Mouse (Mus musculus): ENCODE measurements around the gene Ern1.

The Ern1 gene

GRCm38 (mm10) chr11:106390757-106391156 lies 96.9 kb downstream of the Ern1 start:
- no peak for DNase-seq (ENCODE audit: low read depth)

DNA sequence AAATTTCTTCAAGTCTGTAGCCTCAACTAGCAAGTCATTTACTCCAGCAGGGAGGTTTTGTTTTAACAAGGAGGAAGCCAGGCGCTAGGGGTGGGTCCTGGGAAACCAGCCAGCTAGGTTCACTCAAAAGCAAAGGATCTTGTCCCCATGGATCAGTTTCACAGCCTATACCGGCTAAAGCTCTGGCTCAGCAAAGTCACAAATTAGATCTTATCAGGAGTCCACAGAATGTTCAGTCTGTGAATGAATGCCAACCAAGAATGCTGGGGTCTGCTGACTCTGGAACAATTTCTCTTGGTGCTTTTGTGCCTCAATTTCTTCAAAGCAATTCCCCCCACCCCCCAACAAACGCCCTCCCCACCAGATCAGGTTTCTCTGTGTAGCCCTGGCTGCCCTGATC lies 98.0 kb downstream of the Ern1 start:
- no peak for DNase-seq (ENCODE audit: low read depth)

GRCm38 (mm10) chr11:106387791-106388216 lies 99.8 kb downstream of the Ern1 start, which contains the start of gene Icam2:
Icam2 (minus strand) TSS chr11:106388075.
- peak; percentile 88 for DNase-seq (ENCODE audit: low read depth)

DNA sequence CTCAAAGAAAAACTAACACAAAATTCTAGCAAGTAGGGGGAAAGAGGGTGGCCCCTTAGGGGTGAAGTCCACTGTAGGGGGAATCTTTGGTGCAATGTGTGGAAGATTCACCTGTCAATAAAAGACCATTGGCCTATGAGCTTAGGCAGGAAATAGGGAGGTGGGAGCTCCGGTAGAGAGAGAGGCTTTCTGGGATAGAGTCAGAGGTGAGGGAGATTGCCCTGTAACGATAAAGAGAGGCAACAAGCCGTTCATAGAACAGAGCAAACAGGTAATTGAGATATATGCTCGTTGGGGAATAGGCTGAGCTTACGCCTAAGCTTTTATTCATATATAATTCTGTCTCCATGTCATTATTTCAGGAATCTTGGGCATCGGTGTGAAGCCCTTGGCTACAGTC lies 100.6 kb downstream of the Ern1 start:
- DNase-seq (ENCODE audit: low read depth) = peak; percentile 72

DNA sequence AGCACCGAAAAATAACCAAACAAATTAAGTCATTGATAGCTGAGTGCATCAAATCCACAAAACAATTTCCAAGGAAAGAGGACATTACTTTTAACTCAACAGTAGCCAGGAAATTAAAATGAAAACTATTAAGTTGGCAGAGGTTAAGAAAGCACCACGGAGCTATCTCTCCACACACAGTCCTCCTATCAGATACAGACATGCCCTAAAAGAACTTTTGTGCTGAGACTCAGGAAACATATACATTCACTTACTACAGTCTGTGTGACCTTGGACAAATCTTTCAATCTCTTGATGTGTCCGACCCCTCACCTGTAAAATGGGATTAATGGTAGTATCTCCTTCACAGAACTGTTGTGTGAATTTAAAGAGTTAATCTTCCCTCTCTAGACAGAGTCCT lies 101.2 kb downstream of the Ern1 start:
- DNase-seq (ENCODE audit: low read depth) = peak; percentile 25

DNA sequence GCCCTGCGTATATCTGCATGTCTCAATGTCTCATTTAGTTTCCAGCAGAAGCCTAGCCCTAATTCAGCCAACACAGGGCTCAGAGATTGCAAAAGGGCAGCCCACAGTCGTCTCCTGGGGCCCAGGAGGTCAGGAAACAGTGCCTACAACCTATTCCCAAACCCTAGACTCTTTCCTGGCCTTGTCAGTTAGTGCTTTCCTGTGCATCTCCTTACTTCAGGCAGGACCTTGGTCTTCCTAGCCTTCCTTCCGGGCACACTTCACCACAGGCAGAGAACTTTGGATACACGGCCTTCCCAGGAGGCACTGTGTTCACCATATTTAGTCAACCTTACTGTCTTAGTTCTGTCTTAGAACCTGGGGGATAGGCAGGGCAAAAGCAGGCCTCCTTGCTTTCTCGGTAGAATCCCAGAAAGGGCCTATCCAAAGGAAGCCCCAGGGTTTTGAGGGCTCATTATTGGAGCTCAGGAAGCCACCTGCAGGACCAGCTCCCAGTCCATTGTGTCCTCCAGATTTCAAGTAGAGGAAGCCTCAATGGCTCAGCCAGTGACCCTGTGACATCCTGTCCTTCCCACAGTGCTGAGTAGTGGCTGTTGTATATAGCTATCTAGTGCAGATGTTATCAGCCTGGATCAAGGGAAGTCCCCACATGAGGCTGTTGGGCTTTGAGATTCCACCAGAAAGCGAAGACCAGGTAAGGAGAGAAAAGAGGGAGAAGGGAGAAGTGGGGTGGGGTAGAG lies 104.4 kb downstream of the Ern1 start:
- DNase-seq (ENCODE audit: low read depth) = no peak

DNA sequence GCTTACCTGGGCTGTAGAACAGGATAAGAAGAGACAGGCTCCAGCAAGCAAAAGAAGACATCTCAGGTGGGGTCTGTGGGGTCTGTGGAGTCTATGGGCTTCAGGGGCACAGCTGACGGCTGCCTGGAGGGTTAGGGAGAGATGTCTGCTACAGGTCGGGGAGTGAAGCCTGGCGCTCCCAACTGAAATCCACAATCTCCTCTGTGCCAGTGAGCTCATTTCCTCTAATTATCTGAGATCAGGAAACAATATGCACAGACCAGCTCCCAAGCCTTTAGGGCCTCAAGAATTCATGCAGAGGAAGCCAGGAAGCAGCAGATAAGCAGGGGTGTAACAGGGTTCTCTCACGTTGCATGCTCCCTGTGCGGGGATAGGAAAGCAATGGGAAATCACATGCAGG lies 105.2 kb downstream of the Ern1 start:
- DNase-seq (ENCODE audit: low read depth) = no peak

- DNase-seq (ENCODE audit: low read depth) = no peak
Measured at GRCm38 (mm10) chr11:106381883-106382282, 105.8 kb downstream of the Ern1 start.

DNA sequence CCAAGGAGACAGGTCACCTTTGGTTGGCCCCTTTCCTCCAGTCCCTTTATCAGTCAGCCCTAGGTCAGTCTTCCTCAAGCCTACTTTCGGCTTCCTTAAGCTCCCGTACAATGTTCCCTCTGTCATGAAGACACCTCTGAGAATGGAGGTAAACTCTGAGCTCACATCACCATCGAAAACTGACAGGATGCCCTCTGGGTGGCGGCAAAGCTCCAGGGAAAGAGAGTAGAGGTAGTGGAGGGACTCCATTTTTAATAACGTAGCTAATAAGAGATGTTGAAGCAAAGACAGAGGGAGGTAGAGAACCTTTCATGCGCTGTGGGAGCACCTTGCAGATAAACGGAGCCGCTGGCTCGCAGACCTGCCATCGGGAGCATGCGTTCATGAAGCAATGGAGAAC lies 106.6 kb downstream of the Ern1 start:
- no peak for DNase-seq (ENCODE audit: low read depth)

GRCm38 (mm10) chr11:106374979-106375378 lies 112.7 kb downstream of the Ern1 start:
- DNase-seq (ENCODE audit: low read depth) = no peak

- DNase-seq (ENCODE audit: low read depth) = no peak
Measured at GRCm38 (mm10) chr11:106374559-106374958, 113.1 kb downstream of the Ern1 start.

DNA sequence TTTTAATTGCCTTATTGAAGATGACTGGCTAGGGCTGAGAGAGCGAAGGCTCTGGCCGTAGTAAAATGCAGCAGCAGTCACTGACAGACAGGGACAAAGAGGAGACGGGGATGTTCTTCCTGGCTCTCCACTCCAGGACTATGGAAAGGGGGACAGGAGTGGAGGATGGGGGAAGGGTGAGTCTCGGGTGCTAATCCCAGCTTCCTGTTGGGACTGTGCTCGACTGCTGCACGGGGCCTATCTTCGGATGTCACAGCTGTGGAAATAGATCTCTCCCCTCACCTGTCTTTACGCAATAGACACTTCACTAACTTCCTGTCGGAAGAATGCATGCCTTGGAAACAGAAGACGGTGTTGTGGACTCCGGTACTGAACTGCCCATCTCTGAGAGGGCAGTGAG lies 113.7 kb downstream of the Ern1 start:
- no peak for DNase-seq (ENCODE audit: low read depth)

GRCm38 (mm10) chr11:106366316-106366715 lies 121.3 kb downstream of the Ern1 start:
- peak; percentile 86 for DNase-seq (ENCODE audit: low read depth)

GRCm38 (mm10) chr11:106365366-106365765 lies 122.3 kb downstream of the Ern1 start, which contains the start of gene Prr29:
Prr29 (plus strand) TSS chr11:106365472.
- no peak for DNase-seq (ENCODE audit: low read depth)

- DNase-seq (ENCODE audit: low read depth) = no peak
Measured at GRCm38 (mm10) chr11:106364712-106365111, 122.9 kb downstream of the Ern1 start.

GRCm38 (mm10) chr11:106359350-106359749 lies 128.3 kb downstream of the Ern1 start:
- peak; percentile 60 for DNase-seq (ENCODE audit: low read depth)

- DNase-seq (ENCODE audit: low read depth) = peak; percentile 34
Measured at GRCm38 (mm10) chr11:106355382-106356128, 132.1 kb downstream of the Ern1 start.

DNA sequence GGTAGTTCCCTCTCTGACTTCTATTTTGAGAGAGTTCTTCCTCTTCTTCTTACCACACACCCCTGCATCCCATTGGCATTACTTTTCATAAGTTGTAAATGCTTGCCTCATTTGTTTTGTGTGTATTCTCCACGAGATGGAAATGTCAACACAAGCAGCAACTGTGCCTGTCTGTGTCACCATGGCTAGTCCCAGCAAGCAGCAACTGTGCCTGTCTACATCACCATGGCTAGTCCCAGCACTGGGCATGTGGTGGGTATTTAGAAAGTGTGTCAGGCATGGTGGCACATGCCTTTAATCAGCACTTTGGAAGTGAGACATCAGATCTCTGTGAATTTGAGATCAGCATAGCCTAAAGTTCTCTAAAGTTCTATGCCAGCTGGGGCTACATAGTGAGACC lies 133.5 kb downstream of the Ern1 start:
- no peak for DNase-seq (ENCODE audit: low read depth)

DNA sequence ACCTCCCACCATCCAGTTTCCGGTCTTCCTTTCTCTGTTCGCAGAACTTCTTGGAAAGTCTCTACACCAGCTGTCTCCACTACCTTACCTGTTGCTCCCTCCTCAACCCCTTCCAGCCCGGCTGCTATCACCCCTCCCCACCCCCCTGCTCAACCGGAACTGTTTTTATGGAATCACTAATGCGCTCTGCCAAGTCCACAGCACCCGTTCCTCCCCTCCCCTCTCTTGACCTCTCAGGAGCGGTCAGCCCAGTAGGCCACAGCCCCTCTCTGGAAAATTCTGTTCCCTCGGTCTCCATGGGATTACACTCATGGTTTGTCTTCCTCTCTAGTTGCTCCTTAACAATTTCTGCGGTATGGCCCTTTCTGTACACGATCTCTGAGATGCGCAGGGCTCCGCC lies 134.5 kb downstream of the Ern1 start, which contains the start of gene Scn4a:
Gene Scn4a (minus strand): TSS at position 101 of the 400 bp plus-strand sequence.
- no peak for DNase-seq (ENCODE audit: low read depth)

DNA sequence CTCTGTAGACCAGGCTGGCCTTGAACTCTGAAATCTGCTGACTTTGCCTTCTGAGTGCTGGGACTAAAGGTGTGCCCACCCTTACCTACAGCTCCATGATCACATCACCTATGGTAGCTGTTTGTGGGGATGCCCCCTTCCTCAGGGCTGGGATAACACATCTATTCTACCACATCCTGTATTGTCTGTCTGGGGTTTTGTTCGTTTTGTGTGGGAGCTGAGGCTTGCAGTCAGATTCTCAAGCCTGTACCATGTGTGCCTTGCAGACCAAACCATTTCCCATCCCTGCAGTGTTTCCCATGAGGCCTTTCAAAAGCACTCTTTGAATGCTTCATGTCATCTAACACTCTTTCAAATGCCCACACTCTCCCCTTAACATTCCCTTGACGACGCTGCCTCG lies 135.7 kb downstream of the Ern1 start:
- peak; percentile 77 for DNase-seq (ENCODE audit: low read depth)

DNA sequence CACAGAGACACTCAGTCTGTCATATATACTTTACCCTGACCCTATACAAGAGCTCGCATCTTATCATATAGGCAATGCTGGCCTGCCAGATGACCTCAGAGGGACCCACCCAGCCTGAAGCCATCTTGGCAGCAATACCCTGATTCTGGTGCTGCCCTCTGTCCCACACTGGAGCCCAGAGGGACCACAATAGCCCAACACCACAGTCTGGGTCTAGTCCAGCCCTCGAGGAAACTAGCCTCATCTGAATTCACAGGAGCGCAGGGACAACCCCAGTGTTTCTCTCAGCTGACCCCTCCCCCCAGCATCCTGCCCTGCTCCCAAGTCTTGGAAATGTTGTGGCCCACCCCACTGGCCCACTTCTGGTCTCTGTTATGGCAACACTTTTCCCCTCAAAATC lies 136.4 kb downstream of the Ern1 start:
- no peak for DNase-seq (ENCODE audit: low read depth)

DNA sequence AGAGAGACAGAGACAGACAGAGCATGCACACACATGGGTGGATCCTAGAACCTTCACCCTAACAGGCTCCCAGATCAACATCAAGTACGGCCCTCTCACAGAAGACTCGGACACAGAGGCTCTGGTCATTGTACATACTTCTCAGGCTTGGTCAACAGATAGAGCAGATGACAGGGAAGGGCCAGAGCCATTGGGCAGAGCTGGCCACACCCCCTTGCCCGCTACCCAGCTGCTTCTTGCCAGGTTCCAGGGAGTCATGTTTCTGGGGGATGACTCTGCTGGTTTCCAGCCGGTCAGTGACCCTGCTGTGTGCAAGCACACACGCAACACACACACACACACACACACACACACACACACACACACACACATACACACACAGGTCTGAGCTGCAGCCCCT lies 136.8 kb downstream of the Ern1 start:
- no peak for DNase-seq (ENCODE audit: low read depth)

DNA sequence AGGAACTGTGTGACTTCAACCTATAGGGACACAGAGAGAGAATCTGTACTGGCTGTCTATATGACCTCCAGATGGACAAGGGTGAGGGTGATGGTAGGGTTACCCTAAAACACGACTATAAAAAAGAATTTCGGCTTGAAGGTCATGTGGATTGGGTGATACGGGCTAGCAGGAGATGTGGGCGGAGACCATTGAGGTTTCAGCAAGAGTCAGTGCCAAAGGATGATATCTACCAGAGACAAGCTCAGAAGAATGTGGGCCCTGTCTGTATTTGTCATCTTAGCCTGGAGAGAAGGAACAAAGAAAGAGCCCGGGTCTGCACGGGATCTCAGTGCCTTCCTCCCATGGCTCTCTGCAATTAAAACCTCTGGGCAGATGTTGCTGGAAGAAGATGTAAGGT lies 137.9 kb downstream of the Ern1 start:
- no peak for DNase-seq (ENCODE audit: low read depth)
